24 mouse cellular contexts compared by ENCODE assay signal in the genomic region with DNA sequence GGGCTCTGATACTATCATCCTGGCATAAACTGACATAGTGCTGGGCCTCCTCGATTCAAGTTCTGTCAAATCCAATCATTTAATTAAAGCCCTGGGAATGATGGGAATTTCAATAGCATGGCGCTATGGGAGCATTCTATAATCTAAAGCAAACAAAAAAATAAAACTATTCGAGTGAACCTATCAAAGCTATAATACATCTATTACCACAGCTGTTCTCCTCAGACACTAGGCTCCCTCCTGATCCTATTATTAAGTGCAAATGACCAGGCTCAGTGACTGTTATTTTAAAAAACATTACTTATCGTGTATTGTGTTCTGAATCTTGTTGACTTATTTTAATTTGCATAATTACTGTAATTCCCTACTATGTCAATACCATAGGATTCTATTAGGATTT.
A peak's percentile ranks its signal among the peaks of the same experiment; 100 is the strongest.
DNase-seq lines count a peak whose midpoint lies in the region; ATAC-seq and TF ChIP-seq lines count a peak whose summit lies in the region.
"Had no signal": no experiment of that assay in that cellular context is flagged by ENCODE, and none has a peak within 500 bp of the region (broad histone marks: within the 10 kb centered on the region; RNA-seq: fewer than 3 reads in every experiment).

No protein-coding gene starts in this region.

- 53% methylated on average over 4 of the region's 4 CpGs for WGBS in forebrain, embryonic 13.5 days
- 84% methylated on average over 4 of the region's 4 CpGs for WGBS in forebrain, embryonic 10.5 days
- WGBS in forebrain, embryonic 15.5 days = 55% methylated on average over 4 of the region's 4 CpGs
- WGBS in forebrain, embryonic 11.5 days = 76% methylated on average over 4 of the region's 4 CpGs
- 45% methylated on average over 4 of the region's 4 CpGs for WGBS in forebrain, postnatal 0 days

- no peaks in the 10 kb centered on the region for H3K27me3 ChIP-seq in forebrain, embryonic 13.5 days
- H3K27me3 ChIP-seq in forebrain, embryonic 10.5 days (ENCODE audit: poor library complexity, severe bottlenecking) = no peaks in the 10 kb centered on the region
- no peaks in the 10 kb centered on the region for H3K27me3 ChIP-seq in forebrain, embryonic 15.5 days
- H3K27me3 ChIP-seq in forebrain, embryonic 11.5 days (ENCODE audit: control insufficient read depth, insufficient read depth, low read length) = no peaks in the 10 kb centered on the region
- H3K27me3 ChIP-seq in forebrain, postnatal 0 days (ENCODE audit: insufficient read depth, low read length) = no peaks in the 10 kb centered on the region
- H3K27me3 ChIP-seq: CH12.LX; embryonic facial prominence, embryonic 13.5 days; embryonic facial prominence, embryonic 15.5 days; Patski had no signal

- H3K9me3 ChIP-seq in forebrain, embryonic 13.5 days (replicated peaks) = no peaks in the 10 kb centered on the region
- H3K9me3 ChIP-seq in forebrain, embryonic 10.5 days = no peaks in the 10 kb centered on the region
- H3K9me3 ChIP-seq in forebrain, embryonic 15.5 days = no peaks in the 10 kb centered on the region
- H3K9me3 ChIP-seq in forebrain, embryonic 11.5 days (ENCODE audit: control insufficient read depth, low read length) = no peaks in the 10 kb centered on the region
- H3K9me3 ChIP-seq in forebrain, postnatal 0 days (ENCODE audit: low read length) = no peaks in the 10 kb centered on the region
- H3K9me3 ChIP-seq: embryonic facial prominence, embryonic 13.5 days; embryonic facial prominence, embryonic 15.5 days; G1E had no signal

- no peaks in the 10 kb centered on the region for H3K36me3 ChIP-seq in forebrain, embryonic 13.5 days (ENCODE audit: poor library complexity, severe bottlenecking)
- no peaks in the 10 kb centered on the region for H3K36me3 ChIP-seq in forebrain, embryonic 10.5 days (replicated peaks)
- no peaks in the 10 kb centered on the region for H3K36me3 ChIP-seq in forebrain, embryonic 15.5 days
- no peaks in the 10 kb centered on the region for H3K36me3 ChIP-seq in forebrain, embryonic 11.5 days (ENCODE audit: control insufficient read depth, insufficient read depth, low read length)
- no peaks in the 10 kb centered on the region for H3K36me3 ChIP-seq in forebrain, postnatal 0 days (ENCODE audit: insufficient read depth)
- H3K36me3 ChIP-seq: embryonic facial prominence, embryonic 13.5 days; embryonic facial prominence, embryonic 15.5 days; G1E had no signal

- H3K27ac ChIP-seq in forebrain, embryonic 13.5 days = no peak overlapping the region
- no peak overlapping the region for H3K27ac ChIP-seq in forebrain, embryonic 10.5 days
- H3K27ac ChIP-seq in forebrain, embryonic 15.5 days (replicated peaks) = no peak overlapping the region
- H3K27ac ChIP-seq in forebrain, embryonic 11.5 days (ENCODE audit: low read depth, low read length) = no peak overlapping the region
- no peak overlapping the region for H3K27ac ChIP-seq in forebrain, postnatal 0 days (ENCODE audit: low read depth, low read length)
- H3K27ac ChIP-seq: embryonic facial prominence, embryonic 13.5 days; embryonic facial prominence, embryonic 15.5 days had no signal

- H3K4me1 ChIP-seq in forebrain, embryonic 13.5 days = no peaks in the 10 kb centered on the region
- H3K4me1 ChIP-seq in forebrain, embryonic 10.5 days = no peaks in the 10 kb centered on the region
- no peaks in the 10 kb centered on the region for H3K4me1 ChIP-seq in forebrain, embryonic 15.5 days
- no peaks in the 10 kb centered on the region for H3K4me1 ChIP-seq in forebrain, embryonic 11.5 days (replicated peaks; ENCODE audit: control insufficient read depth, insufficient read depth, low read length)
- H3K4me1 ChIP-seq in forebrain, postnatal 0 days (ENCODE audit: insufficient read depth) = no peaks in the 10 kb centered on the region
- H3K4me1 ChIP-seq: embryonic facial prominence, embryonic 13.5 days; embryonic facial prominence, embryonic 15.5 days had no signal

- no peak for DNase-seq in forebrain, embryonic 10.5 days (ENCODE audit: extremely low spot score, low spot score)
- DNase-seq in forebrain, embryonic 11.5 days (ENCODE audit: low spot score) = no peak
- DNase-seq in forebrain, postnatal 0 days = peak; percentile 1
- no peak for DNase-seq in ovary, postnatal 36 days (ENCODE audit: low spot score)
- DNase-seq: adrenal gland, adult 8-10 months; adrenal gland, postnatal 14 days; adrenal gland, postnatal 36 days; B cell, adult 2 months; cerebellum, adult 11 months; cerebellum, adult 18-20 months; cerebellum, adult 8-10 months; cerebellum, adult 9-11 months; cerebellum, postnatal 14 days; cerebellum, postnatal 36 days; embryo, embryonic 11 days had no signal

- H3K4me2 ChIP-seq in forebrain, embryonic 13.5 days = no peak overlapping the region
- H3K4me2 ChIP-seq in forebrain, embryonic 15.5 days (replicated peaks) = no peak overlapping the region
- no peak overlapping the region for H3K4me2 ChIP-seq in forebrain, embryonic 11.5 days (ENCODE audit: low read depth, low read length, severe bottlenecking)
- no peak overlapping the region for H3K4me2 ChIP-seq in forebrain, postnatal 0 days (ENCODE audit: low read depth)
- H3K4me2 ChIP-seq: embryonic facial prominence, embryonic 13.5 days; embryonic facial prominence, embryonic 15.5 days had no signal

- no peak overlapping the region for H3K4me3 ChIP-seq in forebrain, embryonic 13.5 days
- H3K4me3 ChIP-seq in forebrain, embryonic 10.5 days = no peak overlapping the region
- H3K4me3 ChIP-seq in forebrain, embryonic 15.5 days = no peak overlapping the region
- no peak overlapping the region for H3K4me3 ChIP-seq in forebrain, embryonic 11.5 days (ENCODE audit: low read depth, low read length)
- H3K4me3 ChIP-seq in forebrain, postnatal 0 days (ENCODE audit: low read depth, low read length) = no peak overlapping the region
- H3K4me3 ChIP-seq: embryonic facial prominence, embryonic 13.5 days; embryonic facial prominence, embryonic 15.5 days; erythroblast, embryonic 14.5 days had no signal

- no peak for TF ChIP-seq CTCF in forebrain, postnatal 0 days (IDR thresholded peaks at IDR 0.05; ENCODE audit: low read depth)

- ATAC-seq in forebrain, embryonic 13.5 days = peak; percentile 68
- ATAC-seq in forebrain, embryonic 15.5 days (replicated peaks) = peak; percentile 32; the same call in 1 of the 2 replicates
- no peak for ATAC-seq in forebrain, embryonic 11.5 days (replicated peaks; ENCODE audit: low FRiP score)
- ATAC-seq in forebrain, postnatal 0 days = peak; percentile 34; the same call in 1 of the 2 replicates
- ATAC-seq: CD4-positive, CD25-positive, alpha-beta regulatory T cell, adult 4 months; Patski had no signal

- no peak overlapping the region for H3K9ac ChIP-seq in forebrain, embryonic 13.5 days
- H3K9ac ChIP-seq in forebrain, embryonic 15.5 days (replicated peaks) = no peak overlapping the region
- H3K9ac ChIP-seq in forebrain, embryonic 11.5 days (ENCODE audit: low read length) = no peak overlapping the region
- no peak overlapping the region for H3K9ac ChIP-seq in forebrain, postnatal 0 days
- H3K9ac ChIP-seq: embryonic facial prominence, embryonic 13.5 days; embryonic facial prominence, embryonic 15.5 days had no signal
